Mouse (Mus musculus): ENCODE measurements at regions not wholly inside any gene's neighbourhood (a gene's known extent, or its start where the extent isn't known, plus 50 kb on each side); places are given as distances from the start of the nearest gene placed in this dataset.

- TF ChIP-seq MEF2A (IDR thresholded peaks at IDR 0.05; ENCODE audit: extremely low read depth, insufficient replicate concordance, low read depth, low read length, poor library complexity, severe bottlenecking) (no peak), SMC3 (IDR thresholded peaks at IDR 0.05; ENCODE audit: low read depth, low read length) (peak; percentile 52), RCOR1 (IDR thresholded peaks at IDR 0.05; ENCODE audit: low read depth, low read length) (no peak), USF1 (IDR thresholded peaks at IDR 0.05; ENCODE audit: low read depth, low read length) (no peak), RAD21 (IDR thresholded peaks at IDR 0.05; ENCODE audit: low read depth, low read length) (peak; percentile 25), JUND (IDR thresholded peaks at IDR 0.05; ENCODE audit: low read depth, low read length) (no peak), CTCF (IDR thresholded peaks at IDR 0.05 in 2 of 3, conservative IDR thresholded peaks at IDR 0.05 in 1 of 3; ENCODE audit: control insufficient read depth in 1 of 3, insufficient read depth in 1 of 3, low read depth in 2 of 3, low read length in 3 of 3, poor library complexity in 1 of 3, severe bottlenecking in 1 of 3) (peak; percentile 10 to 39 (median 31); a peak in 5 of 6 replicates), ETS1 (IDR thresholded peaks at IDR 0.05; ENCODE audit: low read depth, low read length) (no peak), MAFK (IDR thresholded peaks at IDR 0.05; ENCODE audit: borderline replicate concordance, low read depth, low read length) (no peak)
- H3K9ac ChIP-seq (ENCODE audit: control insufficient read depth, low read depth, low read length, poor library complexity, severe bottlenecking) = no peak overlapping the region
- H3K36me3 ChIP-seq (ENCODE audit: control insufficient read depth in 1 of 2, insufficient read depth in 2 of 2, low read length in 2 of 2) = no peaks in the 10 kb centered on the region
- no peaks in the 10 kb centered on the region for H3K9me3 ChIP-seq (replicated peaks; ENCODE audit: insufficient read depth, low read length)
- no peaks in the 10 kb centered on the region for H3K4me1 ChIP-seq (ENCODE audit: control insufficient read depth in 1 of 2, insufficient read depth in 2 of 2, low read length in 2 of 2)
- no peak overlapping the region for H3K4me3 ChIP-seq (ENCODE audit: control insufficient read depth in 1 of 2, insufficient read depth in 1 of 2, low read depth in 2 of 2, low read length in 2 of 2)
- no peaks in the 10 kb centered on the region for H3K27me3 ChIP-seq (ENCODE audit: control insufficient read depth in 1 of 2, insufficient read depth in 2 of 2, low read length in 2 of 2)
- no peaks in the 10 kb centered on the region for H3K79me2 ChIP-seq (ENCODE audit: control insufficient read depth, insufficient read depth, low read length, poor library complexity)
- no peak overlapping the region for H3K27ac ChIP-seq (ENCODE audit: control insufficient read depth, low read depth, low read length)
- peak; percentile 34 for DNase-seq (ENCODE audit: low read depth, low spot score)
Measured at GRCm38 (mm10) chr9:84304398-84304797, 379.5 kb downstream of the Bckdhb start.

- H3K27ac ChIP-seq (ENCODE audit: control insufficient read depth, low read depth, low read length) = no peak overlapping the region
- no peaks in the 10 kb centered on the region for H3K36me3 ChIP-seq (ENCODE audit: control insufficient read depth in 1 of 2, insufficient read depth in 2 of 2, low read length in 2 of 2)
Measured at GRCm38 (mm10) chr9:84318811-84319210, 393.9 kb downstream of the Bckdhb start.

GRCm38 (mm10) chr9:84319338-84319737 lies 394.4 kb downstream of the Bckdhb start:
- Histone ChIP-seq H3K36me3 (ENCODE audit: control insufficient read depth in 1 of 2, insufficient read depth in 2 of 2, low read length in 2 of 2) (no peaks in the 10 kb centered on the region), H3K9ac (ENCODE audit: control insufficient read depth, low read depth, low read length, poor library complexity, severe bottlenecking) (no peak overlapping the region), H3K4me1 (ENCODE audit: control insufficient read depth in 1 of 2, insufficient read depth in 2 of 2, low read length in 2 of 2) (no peaks in the 10 kb centered on the region), H3K27me3 (ENCODE audit: control insufficient read depth in 1 of 2, insufficient read depth in 2 of 2, low read length in 2 of 2) (no peaks in the 10 kb centered on the region), H3K79me2 (ENCODE audit: control insufficient read depth, insufficient read depth, low read length, poor library complexity) (no peaks in the 10 kb centered on the region), H3K27ac (ENCODE audit: control insufficient read depth, low read depth, low read length) (no peak overlapping the region), H3K9me3 (replicated peaks; ENCODE audit: insufficient read depth, low read length) (no peaks in the 10 kb centered on the region), H3K4me3 (ENCODE audit: control insufficient read depth in 1 of 2, insufficient read depth in 1 of 2, low read depth in 2 of 2, low read length in 2 of 2) (no peak overlapping the region)
- DNase-seq (ENCODE audit: low read depth, low spot score) = no peak
- no peak for TF ChIP-seq TAL1 (IDR thresholded peaks at IDR 0.05; ENCODE audit: low read length)
- TF ChIP-seq TBP (IDR thresholded peaks at IDR 0.05; ENCODE audit: low read depth, low read length) = no peak
- no peak for TF ChIP-seq POLR2A (IDR thresholded peaks at IDR 0.05; ENCODE audit: control insufficient read depth in 1 of 2, insufficient read depth in 1 of 2, low read depth in 1 of 2, low read length in 2 of 2, poor library complexity in 1 of 2)
- TF ChIP-seq CHD1 (IDR thresholded peaks at IDR 0.05; ENCODE audit: low read depth, low read length) = no peak
- no peak for TF ChIP-seq MYC (IDR thresholded peaks at IDR 0.05; ENCODE audit: low read depth, low read length)
- TF ChIP-seq MEF2A (IDR thresholded peaks at IDR 0.05; ENCODE audit: extremely low read depth, insufficient replicate concordance, low read depth, low read length, poor library complexity, severe bottlenecking) = no peak
- no peak for TF ChIP-seq JUND (IDR thresholded peaks at IDR 0.05; ENCODE audit: low read depth, low read length)
- TF ChIP-seq BHLHE40 (IDR thresholded peaks at IDR 0.05; ENCODE audit: borderline replicate concordance, low read depth, low read length) = no peak
- no peak for TF ChIP-seq E2F4 (IDR thresholded peaks at IDR 0.05; ENCODE audit: borderline replicate concordance, low read depth, low read length)
- no peak for TF ChIP-seq ETS1 (IDR thresholded peaks at IDR 0.05; ENCODE audit: low read depth, low read length)
- no peak for TF ChIP-seq POLR2AphosphoS5 (IDR thresholded peaks at IDR 0.05; ENCODE audit: borderline replicate concordance, low read depth, low read length)
- TF ChIP-seq USF2 (IDR thresholded peaks at IDR 0.05; ENCODE audit: borderline replicate concordance in 1 of 2, insufficient read depth in 1 of 2, low read depth in 1 of 2, low read length in 2 of 2) = no peak
- no peak for TF ChIP-seq UBTF (IDR thresholded peaks at IDR 0.05; ENCODE audit: borderline replicate concordance, insufficient read depth, low read depth, low read length)

More at GRCm38 (mm10) chr9:84318811-84319210, 393.9 kb downstream of the Bckdhb start:
- H3K27me3 ChIP-seq (ENCODE audit: control insufficient read depth in 1 of 2, insufficient read depth in 2 of 2, low read length in 2 of 2) = no peaks in the 10 kb centered on the region
- no peak overlapping the region for H3K9ac ChIP-seq (ENCODE audit: control insufficient read depth, low read depth, low read length, poor library complexity, severe bottlenecking)
- H3K4me3 ChIP-seq (ENCODE audit: control insufficient read depth in 1 of 2, insufficient read depth in 1 of 2, low read depth in 2 of 2, low read length in 2 of 2) = no peak overlapping the region
- H3K4me1 ChIP-seq (ENCODE audit: control insufficient read depth in 1 of 2, insufficient read depth in 2 of 2, low read length in 2 of 2) = no peaks in the 10 kb centered on the region
- no peaks in the 10 kb centered on the region for H3K79me2 ChIP-seq (ENCODE audit: control insufficient read depth, insufficient read depth, low read length, poor library complexity)
- H3K9me3 ChIP-seq (replicated peaks; ENCODE audit: insufficient read depth, low read length) = no peaks in the 10 kb centered on the region
- no peak for DNase-seq (ENCODE audit: low read depth, low spot score)
- no peak for TF ChIP-seq BHLHE40 (IDR thresholded peaks at IDR 0.05; ENCODE audit: borderline replicate concordance, low read depth, low read length)
- no peak for TF ChIP-seq UBTF (IDR thresholded peaks at IDR 0.05; ENCODE audit: borderline replicate concordance, insufficient read depth, low read depth, low read length)
- no peak for TF ChIP-seq SIN3A (IDR thresholded peaks at IDR 0.05; ENCODE audit: low read length)
- no peak for TF ChIP-seq CTCF (IDR thresholded peaks at IDR 0.05 in 2 of 3, conservative IDR thresholded peaks at IDR 0.05 in 1 of 3; ENCODE audit: control insufficient read depth in 1 of 3, insufficient read depth in 1 of 3, low read depth in 2 of 3, low read length in 3 of 3, poor library complexity in 1 of 3, severe bottlenecking in 1 of 3)
- TF ChIP-seq POLR2A (IDR thresholded peaks at IDR 0.05; ENCODE audit: control insufficient read depth in 1 of 2, insufficient read depth in 1 of 2, low read depth in 1 of 2, low read length in 2 of 2, poor library complexity in 1 of 2) = no peak
- TF ChIP-seq CHD1 (IDR thresholded peaks at IDR 0.05; ENCODE audit: low read depth, low read length) = no peak
- no peak for TF ChIP-seq RAD21 (IDR thresholded peaks at IDR 0.05; ENCODE audit: low read depth, low read length)
- no peak for TF ChIP-seq MAX (IDR thresholded peaks at IDR 0.05; ENCODE audit: low read length)
- TF ChIP-seq USF2 (IDR thresholded peaks at IDR 0.05; ENCODE audit: borderline replicate concordance in 1 of 2, insufficient read depth in 1 of 2, low read depth in 1 of 2, low read length in 2 of 2) = no peak
- TF ChIP-seq MYC (IDR thresholded peaks at IDR 0.05; ENCODE audit: low read depth, low read length) = no peak
- TF ChIP-seq NRF1 (IDR thresholded peaks at IDR 0.05; ENCODE audit: insufficient read depth, low read depth, low read length, poor library complexity, severe bottlenecking) = no peak
- no peak for TF ChIP-seq RCOR1 (IDR thresholded peaks at IDR 0.05; ENCODE audit: low read depth, low read length)
- TF ChIP-seq NELFE (IDR thresholded peaks at IDR 0.05; ENCODE audit: low read depth, low read length) = no peak
- no peak for TF ChIP-seq TCF12 (IDR thresholded peaks at IDR 0.05; ENCODE audit: low read depth, low read length)
